Mouse (Mus musculus): Measurements from ENCODE around the gene Pwwp2b. TPM values are rescaled to one million over a fixed set of nuclear protein-coding genes. Genes with fewer than 3 reads are reported as not detected.

The Pwwp2b gene
- total RNA-seq, 2 experiments from 2014 or later: 10.4 to 10.9 TPM

DNA sequence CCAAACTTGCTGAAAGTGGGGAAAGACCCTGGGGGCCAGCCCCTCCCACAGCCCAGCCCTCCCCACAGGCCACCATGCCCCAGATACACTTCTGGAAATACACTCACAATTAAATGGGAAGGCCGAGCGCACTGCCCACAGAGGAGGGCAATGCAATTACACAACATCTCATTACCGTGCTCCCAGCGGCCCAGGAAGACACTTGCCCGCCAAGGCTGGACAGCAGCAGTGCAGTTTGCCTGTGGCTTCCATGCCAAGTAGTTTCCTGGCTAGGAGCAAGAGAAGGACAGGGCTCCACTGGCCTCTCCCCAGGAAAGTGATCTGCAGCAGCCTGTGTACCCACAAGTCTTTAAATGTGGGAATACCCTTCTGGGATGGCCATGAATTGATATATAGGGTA lies 64.4 kb downstream of the Pwwp2b start:
- intact Hi-C loops (cut with DNase I): no loop called here
- DNase-seq (ENCODE audit: low spot score in 2 of 2): no peak

DNA sequence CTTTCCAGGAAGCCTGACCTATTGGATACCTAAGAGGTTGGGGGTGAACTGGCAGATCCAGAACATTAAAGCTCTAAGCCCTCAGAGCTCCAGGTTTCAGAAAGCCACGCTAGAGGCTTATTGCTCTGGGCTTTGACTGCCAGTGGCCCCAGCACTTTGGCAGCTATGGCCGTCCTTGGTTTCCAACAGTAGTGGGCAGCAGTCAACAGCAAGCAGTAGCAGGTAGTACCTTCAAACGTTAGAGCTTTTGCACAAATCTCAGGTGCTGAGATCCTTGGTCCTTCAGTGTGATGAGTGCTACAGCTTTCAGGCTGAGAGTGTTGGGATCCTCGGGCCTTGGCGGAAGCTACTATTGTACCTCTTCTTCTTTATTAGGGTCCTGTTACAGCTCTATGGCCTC lies 65.1 kb downstream of the Pwwp2b start:
- DNase-seq (ENCODE audit: low spot score in 2 of 2): no peak
- intact Hi-C loops (cut with DNase I): no loop called here

DNA sequence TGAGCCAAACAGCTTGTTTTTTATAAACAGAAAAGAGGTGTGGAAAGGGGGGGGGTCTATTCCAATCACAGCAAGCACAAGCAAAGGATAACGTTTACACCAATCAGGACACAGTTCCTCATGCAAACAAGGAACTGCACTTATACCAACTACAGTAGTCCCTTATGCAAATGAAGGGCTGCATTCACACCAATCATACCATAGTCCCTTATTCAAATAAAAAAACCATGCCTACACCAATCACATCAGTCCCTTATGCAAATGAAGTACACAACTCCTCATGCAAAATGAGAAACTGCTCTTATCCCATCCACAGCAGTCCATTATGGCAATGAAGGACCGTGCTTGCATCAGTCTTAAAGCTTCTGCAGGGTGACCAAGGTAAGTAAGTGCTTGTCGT lies 66.4 kb downstream of the Pwwp2b start:
- DNase-seq (ENCODE audit: low spot score in 2 of 2): no peak
- intact Hi-C loops (cut with DNase I): no loop called here

DNA sequence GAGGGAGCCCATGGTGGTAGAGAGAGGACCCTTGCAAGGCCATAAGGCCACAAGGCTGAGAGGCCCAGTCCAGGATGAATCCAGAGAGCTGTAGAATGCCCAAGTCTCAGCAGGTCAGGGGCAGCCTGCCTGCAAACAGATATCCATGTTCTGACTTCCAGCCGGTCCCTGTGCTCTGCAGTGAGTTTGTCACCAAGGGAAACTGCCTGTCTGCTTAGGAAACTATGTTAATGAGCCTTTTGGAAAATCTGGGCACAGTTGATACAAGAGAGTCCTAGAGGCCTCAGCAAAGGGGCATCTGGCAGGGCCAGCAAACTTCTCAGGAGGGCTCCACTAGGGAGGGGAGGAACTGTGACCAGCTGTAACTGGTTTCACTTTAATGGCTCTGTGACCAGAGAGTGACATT lies 70.7 kb downstream of the Pwwp2b start:
- intact Hi-C loops (cut with DNase I): no loop called here
- DNase-seq (ENCODE audit: low spot score in 2 of 2): peak in 1 of 2 experiments; percentile 31

Other genes with a start within 250 kb of the Pwwp2b start
- gene Dpysl4, start 162.5 kb upstream of the Pwwp2b start, total RNA-seq (2021): 100 to 1,000 TPM; 103 to 107 TPM
- 1 to 10 TPM; 5.9 to 6.0 TPM for gene Lrrc27, start 35.5 kb upstream of the Pwwp2b start, total RNA-seq (2021)
- gene Stk32c, start 35.2 kb upstream of the Pwwp2b start, total RNA-seq (2021): 100 to 1,000 TPM; 129 to 146 TPM
- gene Inpp5a, start 140.6 kb downstream of the Pwwp2b start, total RNA-seq (2021): 10 to 100 TPM; 48.2 to 49.4 TPM

All from left cerebral cortex, postnatal 14 days (tissue).